Mouse (Mus musculus) 3134 (cell line): ENCODE results near the gene Gm21913.
"Not testable (repeated sequence)": the region's sequence is repeated elsewhere in the genome, so short reads cannot be mapped to it uniquely, and the experiment has no call there.

Source experiments
- DNase-seq: peaks from one replicate; pipeline ENCODE4 v3.0.0-alpha.2; 2011; ENCODE audit warnings: low spot score; ENCODE audit not compliant: insufficient read length; ENCODE audit errors: extremely low read depth

Gm21913 gene

DNA sequence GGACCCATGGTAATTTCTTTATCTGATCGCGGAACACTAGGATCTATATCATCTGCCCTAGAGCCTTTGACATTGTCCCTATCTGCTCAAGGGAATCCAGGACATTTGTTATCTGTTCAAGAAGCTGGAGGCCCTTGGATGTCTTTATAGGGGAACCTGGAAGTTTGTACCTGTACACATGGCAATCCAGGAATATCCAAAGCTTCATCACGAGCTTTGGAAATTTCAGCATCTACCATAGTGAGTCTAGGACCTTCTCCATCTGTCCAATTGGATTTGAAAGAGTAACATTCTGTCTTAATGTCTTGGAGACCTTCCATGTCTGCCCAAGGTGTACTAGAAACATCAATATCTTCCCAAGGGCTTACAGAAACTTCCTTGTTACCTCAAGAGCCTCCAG, at the start of gene Gm21913:
TSS of gene Gm21913 (plus strand) at position 301 of the 400 bp plus-strand sequence.
- DNase-seq: not testable (repeated sequence)
